Mouse (Mus musculus) brain, embryonic 14.5 days (tissue): ENCODE results near the gene Cybb.
"Not testable (repeated sequence)": the region's sequence is repeated elsewhere in the genome, so short reads cannot be mapped to it uniquely, and the experiment has no call there.

Source experiments
- CTCF ChIP-seq: fragments of 200-500 bp; IDR thresholded peaks from 2 replicates; pipeline ENCODE4 v1.5.1; 2012; ENCODE audit warnings: inconsistent platforms, mild to moderate bottlenecking, moderate library complexity, borderline replicate concordance; ENCODE audit not compliant: insufficient read depth, insufficient read length; ENCODE audit errors: extremely low read depth
- POLR2A ChIP-seq: fragments of 200-500 bp; IDR thresholded peaks from 2 replicates; pipeline ENCODE4 v1.6.1; 2012; ENCODE audit warnings: mild to moderate bottlenecking, inconsistent platforms, borderline replicate concordance; ENCODE audit not compliant: poor library complexity, insufficient read depth, insufficient read length, severe bottlenecking; ENCODE audit errors: extremely low read depth

DNA sequence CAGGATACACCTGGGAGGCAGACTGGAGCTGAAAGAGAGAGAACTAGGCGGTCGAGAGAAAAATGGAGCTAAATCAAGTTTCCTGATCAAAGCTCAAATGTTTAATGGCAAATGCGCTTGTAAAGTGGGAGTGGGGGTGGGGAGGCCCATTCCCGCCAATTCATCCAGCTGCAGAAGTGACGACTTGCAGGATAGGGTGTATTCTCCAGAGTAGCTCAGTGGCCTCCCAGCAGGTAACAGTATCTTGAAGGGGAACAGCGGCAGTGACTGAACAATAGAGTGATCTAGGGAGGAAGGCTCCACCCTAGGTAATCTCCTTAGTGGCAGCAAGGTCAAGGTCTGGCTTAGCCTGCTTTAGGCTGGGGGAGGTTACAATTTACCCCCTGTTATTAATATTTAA is 12.5 kb downstream of the Cybb start:
- TF ChIP-seq CTCF, POLR2A: not testable (repeated sequence)
